Mouse (Mus musculus) E14TG2a.4 (cell line): ENCODE data around the gene Gstm2.

Experiments used
- CTCF ChIP-seq: conservative IDR thresholded peaks from 2 replicates; pipeline ENCODE4 v1.5.1; 2014; ENCODE audit warnings: low read length
- NANOG ChIP-seq: IDR thresholded peaks from 2 replicates; pipeline ENCODE4 v1.6.1; 2014; ENCODE audit warnings: borderline replicate concordance, low read length, mixed read lengths
- POU5F1 ChIP-seq: IDR thresholded peaks from 2 replicates; pipeline ENCODE4 v1.6.1; 2014; ENCODE audit warnings: low read length, borderline replicate concordance

GRCm38 (mm10) chr3:107941261-107941660 is 45.0 kb downstream of the Gstm2 start:
- TF ChIP-seq CTCF, result no peak
- TF ChIP-seq POU5F1, result no peak
- no peak for TF ChIP-seq NANOG
